Mouse (Mus musculus): ENCODE results near the gene Rab3il1.

- TF ChIP-seq CTCF (IDR thresholded peaks at IDR 0.05; ENCODE audit: low read depth) (no peak), EP300 (IDR thresholded peaks at IDR 0.05; ENCODE audit: low read depth) (no peak)
These were observed 65.0 kb downstream of the Rab3il1 start for GRCm38 (mm10) chr19:10066502-10066901.

Data from heart, postnatal 0 days (tissue).